Mouse (Mus musculus): Measurements from ENCODE around the gene Olfr1106. TPM values are rescaled to one million over a fixed set of nuclear protein-coding genes. Genes with fewer than 3 reads are reported as not detected.

Olfr1106 gene
- not detected for total RNA-seq (2021)

GRCm38 (mm10) chr2:87052173-87052572, at the start of gene Olfr1106:
TSS of gene Olfr1106 (minus strand) at chr2:87052273.
- DNase-seq: no peak

GRCm38 (mm10) chr2:87095908-87096307, 43.8 kb upstream of the Olfr1106 start, which contains the start of gene Olfr1109:
TSS of gene Olfr1109 (minus strand) at chr2:87096008.
- DNase-seq: no peak

GRCm38 (mm10) chr2:87075717-87076116, 23.6 kb upstream of the Olfr1106 start, which contains the start of gene Olfr1107:
TSS of gene Olfr1107 (minus strand) at chr2:87075817.
- DNase-seq: no peak

- DNase-seq: no peak
These were observed 15.6 kb downstream of the Olfr1106 start, which contains the start of gene Olfr1105 for GRCm38 (mm10) chr2:87036431-87036830. TSS of gene Olfr1105 (minus strand) at chr2:87036531.

GRCm38 (mm10) chr2:87026980-87027379, 25.1 kb downstream of the Olfr1106 start, which contains the start of gene Olfr1104:
TSS of gene Olfr1104 (minus strand) at chr2:87027080.
- DNase-seq: no peak

GRCm38 (mm10) chr2:86998098-86998497, 54.0 kb downstream of the Olfr1106 start, which contains the start of gene Olfr1102:
TSS of gene Olfr1102 (plus strand) at chr2:86998398.
- no peak for DNase-seq

Other genes with a start within 250 kb of the Olfr1106 start
- not detected for gene Olfr141, start 242.3 kb downstream of the Olfr1106 start, total RNA-seq (2021)
- not detected for gene Olfr1094, start 227.6 kb downstream of the Olfr1106 start, total RNA-seq (2021)
- not detected for gene Olfr1095, start 200.6 kb downstream of the Olfr1106 start, total RNA-seq (2021)
- not detected for gene Gm13723, start 177.5 kb downstream of the Olfr1106 start, total RNA-seq (2021)
- not detected for gene Olfr1097, start 160.1 kb downstream of the Olfr1106 start, total RNA-seq (2021)
- not detected for gene Olfr1098, start 127.7 kb downstream of the Olfr1106 start, total RNA-seq (2021)
- gene Olfr1099, start 91.6 kb downstream of the Olfr1106 start, total RNA-seq (2021): not detected
- gene Olfr1100, start 72.3 kb downstream of the Olfr1106 start, total RNA-seq (2021): not detected
- gene Olfr1101, start 61.1 kb downstream of the Olfr1106 start, total RNA-seq (2021): not detected
- gene Olfr1102, start 53.9 kb downstream of the Olfr1106 start, total RNA-seq (2021): not detected
- not detected for gene Olfr1104, start 25.2 kb downstream of the Olfr1106 start, total RNA-seq (2021)
- not detected for gene Olfr1105, start 15.7 kb downstream of the Olfr1106 start, total RNA-seq (2021)
- not detected for gene Olfr1107, start 23.5 kb upstream of the Olfr1106 start, total RNA-seq (2021)
- gene Olfr1109, start 43.7 kb upstream of the Olfr1106 start, total RNA-seq (2021): not detected
- gene Olfr259, start 62.3 kb upstream of the Olfr1106 start, total RNA-seq (2021): not detected
- not detected for gene Olfr1110, start 88.0 kb upstream of the Olfr1106 start, total RNA-seq (2021)
- not detected for gene Olfr1111, start 100.4 kb upstream of the Olfr1106 start, total RNA-seq (2021)
- not detected for gene Olfr1112, start 135.5 kb upstream of the Olfr1106 start, total RNA-seq (2021)
- not detected for gene Olfr1113, start 156.7 kb upstream of the Olfr1106 start, total RNA-seq (2021)
- gene Olfr1115, start 195.7 kb upstream of the Olfr1106 start, total RNA-seq (2021): not detected
- gene Olfr1116, start 215.3 kb upstream of the Olfr1106 start, total RNA-seq (2021): not detected